Mouse (Mus musculus): ENCODE measurements around the gene Ripor3.

GRCm38 (mm10) chr2:167932727-167933231 is 77.6 kb downstream of the Ripor3 start:
- no peak for TF ChIP-seq EP300 (IDR thresholded peaks at IDR 0.05; ENCODE audit: low read depth)
- no peak for TF ChIP-seq CTCF (IDR thresholded peaks at IDR 0.05; ENCODE audit: low read depth)
